Mouse (Mus musculus): ENCODE measurements around the gene Hepacam2. TPM values are rescaled to one million over a fixed set of nuclear protein-coding genes. Genes with fewer than 3 reads are reported as not detected.
"Not testable (repeated sequence)": the region's sequence is repeated elsewhere in the genome, so short reads cannot be mapped to it uniquely, and the experiment has no call there.

The Hepacam2 gene
- polyA plus RNA-seq, 1 experiment from 2014 or later, result 0.94 TPM

- no peak for DNase-seq (ENCODE audit: low spot score)
These were observed 29.5 kb downstream of the Hepacam2 start for GRCm38 (mm10) chr6:3468627-3469026.

- DNase-seq (ENCODE audit: low spot score), result no peak
These were observed 34.5 kb downstream of the Hepacam2 start for GRCm38 (mm10) chr6:3463594-3463993.

- DNase-seq (ENCODE audit: low spot score), result no peak
These were observed 35.1 kb downstream of the Hepacam2 start for GRCm38 (mm10) chr6:3463026-3463425.

- DNase-seq (ENCODE audit: low spot score), result no peak
These were observed 42.1 kb downstream of the Hepacam2 start for GRCm38 (mm10) chr6:3455944-3456536.

GRCm38 (mm10) chr6:3454421-3454820 lies 43.7 kb downstream of the Hepacam2 start:
- DNase-seq (ENCODE audit: low spot score), result no peak

- DNase-seq (ENCODE audit: low spot score), result peak; percentile 73
These were observed 50.7 kb downstream of the Hepacam2 start for GRCm38 (mm10) chr6:3447404-3447803.

GRCm38 (mm10) chr6:3443905-3444304 lies 54.2 kb downstream of the Hepacam2 start:
- no peak for DNase-seq (ENCODE audit: low spot score)

- DNase-seq (ENCODE audit: low spot score), result no peak
These were observed 62.0 kb downstream of the Hepacam2 start for GRCm38 (mm10) chr6:3436087-3436486.

- not testable (repeated sequence) for DNase-seq (ENCODE audit: low spot score)
These were observed 67.1 kb downstream of the Hepacam2 start for GRCm38 (mm10) chr6:3430976-3431375.

- no peak for DNase-seq (ENCODE audit: low spot score)
These were observed 71.1 kb downstream of the Hepacam2 start for GRCm38 (mm10) chr6:3427047-3427446.

- DNase-seq (ENCODE audit: low spot score), result not testable (repeated sequence)
These were observed 72.8 kb downstream of the Hepacam2 start for GRCm38 (mm10) chr6:3425333-3425732.

- not testable (repeated sequence) for DNase-seq (ENCODE audit: low spot score)
These were observed 73.4 kb downstream of the Hepacam2 start for GRCm38 (mm10) chr6:3424613-3425277.

Other genes starting within 250 kb of the Hepacam2 start
- gene Samd9l, start 98.7 kb downstream of the Hepacam2 start, polyA plus RNA-seq (2015; fragmentation: Nextera tagmentation; extraction: Ambion mirVana), result 8.5 and 9.9 TPM in 2 replicates
- 18.0 and 18.9 TPM in 2 replicates for gene Vps50, start 84 bp upstream of the Hepacam2 start, polyA plus RNA-seq (2015; fragmentation: Nextera tagmentation; extraction: Ambion mirVana)

Measured in thymus, postnatal 0 days (tissue).